Mouse (Mus musculus) cerebellum, adult 9-11 months (tissue): ENCODE data around the gene 1700020A23Rik.
"Not testable (repeated sequence)": the region's sequence is repeated elsewhere in the genome, so short reads cannot be mapped to it uniquely, and the experiment has no call there.

Source experiments
- DNase-seq: peaks from one replicate; pipeline ENCODE4 v3.0.0; 2022

1700020A23Rik gene

GRCm38 (mm10) chr2:130404939-130405338 lies at the start of gene 1700020A23Rik, which contains the start of gene Gm28372:
Gene 1700020A23Rik, plus strand, starts transcription at chr2:130405259.
Gene Gm28372, plus strand, starts transcription at chr2:130405239.
- no peak for DNase-seq

- no peak for DNase-seq
Observed at GRCm38 (mm10) chr2:130357551-130357950, 47.5 kb upstream of the 1700020A23Rik start.

GRCm38 (mm10) chr2:130358852-130359251 lies 46.2 kb upstream of the 1700020A23Rik start:
- no peak for DNase-seq

- no peak for DNase-seq
Observed at GRCm38 (mm10) chr2:130362511-130363026, 42.5 kb upstream of the 1700020A23Rik start.

- no peak for DNase-seq
Observed at GRCm38 (mm10) chr2:130365211-130366094, 39.6 kb upstream of the 1700020A23Rik start.

GRCm38 (mm10) chr2:130367386-130367785 lies 37.7 kb upstream of the 1700020A23Rik start:
- DNase-seq, result no peak

GRCm38 (mm10) chr2:130373026-130373425 lies 32.0 kb upstream of the 1700020A23Rik start:
- DNase-seq, result not testable (repeated sequence)

- DNase-seq, result peak; percentile 30
Observed at GRCm38 (mm10) chr2:130374951-130375350, 30.1 kb upstream of the 1700020A23Rik start.

GRCm38 (mm10) chr2:130383205-130383604 lies 21.9 kb upstream of the 1700020A23Rik start:
- no peak for DNase-seq

- DNase-seq, result no peak
Observed at GRCm38 (mm10) chr2:130383895-130384294, 21.2 kb upstream of the 1700020A23Rik start.

- no peak for DNase-seq
Observed at GRCm38 (mm10) chr2:130386212-130386611, 18.8 kb upstream of the 1700020A23Rik start.

- DNase-seq, result no peak
Observed at GRCm38 (mm10) chr2:130388796-130389195, 16.3 kb upstream of the 1700020A23Rik start.

GRCm38 (mm10) chr2:130390993-130391625 lies 13.9 kb upstream of the 1700020A23Rik start:
- no peak for DNase-seq

GRCm38 (mm10) chr2:130392836-130393235 lies 12.2 kb upstream of the 1700020A23Rik start:
- DNase-seq, result no peak

GRCm38 (mm10) chr2:130395696-130396095 lies 9.4 kb upstream of the 1700020A23Rik start:
- DNase-seq, result no peak

GRCm38 (mm10) chr2:130397186-130397985 lies 7.7 kb upstream of the 1700020A23Rik start, which contains the start of gene Cpxm1:
Gene Cpxm1, minus strand, starts transcription at chr2:130397574.
- DNase-seq, result no peak

- no peak for DNase-seq
Observed at GRCm38 (mm10) chr2:130398091-130398490, 7.0 kb upstream of the 1700020A23Rik start.

- DNase-seq, result no peak
Observed at GRCm38 (mm10) chr2:130400046-130400445, 5.0 kb upstream of the 1700020A23Rik start.

- DNase-seq, result no peak
Observed at GRCm38 (mm10) chr2:130401891-130402290, 3.2 kb upstream of the 1700020A23Rik start.

GRCm38 (mm10) chr2:130406178-130406577 lies 1.1 kb downstream of the 1700020A23Rik start, which contains the start of gene Tmem239:
Gene Tmem239, plus strand, starts transcription at chr2:130406478.
- DNase-seq, result no peak

- no peak for DNase-seq
Observed at GRCm38 (mm10) chr2:130408194-130408593, 3.1 kb downstream of the 1700020A23Rik start.
